Mouse (Mus musculus): ENCODE data around the gene Fsd1. TPM values are rescaled to one million over a fixed set of nuclear protein-coding genes. Genes with fewer than 3 reads are reported as not detected.

The Fsd1 gene
- total and polyA plus RNA-seq, 3 experiments = not detected

DNA sequence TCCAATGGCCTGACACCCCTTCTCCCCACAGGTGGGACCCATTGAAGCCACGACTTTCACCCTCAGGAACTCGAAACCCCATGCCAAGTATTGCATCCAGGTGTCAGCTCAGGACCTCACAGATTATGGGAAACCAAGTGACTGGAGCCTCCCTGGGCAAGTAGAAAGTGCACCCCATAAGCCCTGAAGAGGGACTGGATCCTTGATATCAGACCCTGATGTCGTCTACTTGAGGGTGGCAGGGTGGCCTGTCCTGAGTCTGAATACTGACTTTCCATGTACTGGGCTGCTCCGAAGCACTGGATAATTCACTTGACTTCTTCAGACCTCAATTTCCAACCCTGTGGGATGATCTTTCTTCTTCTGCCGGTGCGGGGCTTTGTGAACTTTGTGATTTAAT lies 29.7 kb upstream of the Fsd1 start:
- peaks cover 10% of the 10 kb centered on the region for H3K79me2 ChIP-seq (ENCODE audit: control insufficient read depth, insufficient read depth, low read length, poor library complexity)
- peaks cover 0 to 5% of the 10 kb centered on the region in 2 experiments; a peak in 1 of 4 replicates for H3K36me3 ChIP-seq (ENCODE audit: control insufficient read depth in 1 of 2, insufficient read depth in 2 of 2, low read length in 2 of 2)
- no peak overlapping the region for H3K4me3 ChIP-seq (ENCODE audit: control insufficient read depth in 1 of 2, insufficient read depth in 1 of 2, low read depth in 2 of 2, low read length in 2 of 2)
- DNase-seq (ENCODE audit: low read depth, low spot score) = no peak
- H3K27me3 ChIP-seq (ENCODE audit: control insufficient read depth in 1 of 2, insufficient read depth in 2 of 2, low read length in 2 of 2) = peaks cover 0 to 2% of the 10 kb centered on the region in 2 experiments; a peak in 2 of 4 replicates
- H3K9me3 ChIP-seq (replicated peaks; ENCODE audit: insufficient read depth, low read length) = no peaks in the 10 kb centered on the region
- H3K27ac ChIP-seq (ENCODE audit: control insufficient read depth, low read depth, low read length) = no peak overlapping the region
- TF ChIP-seq E2F4 (IDR thresholded peaks at IDR 0.05; ENCODE audit: borderline replicate concordance, low read depth, low read length) (no peak), NELFE (IDR thresholded peaks at IDR 0.05; ENCODE audit: low read depth, low read length) (no peak), POLR2AphosphoS5 (IDR thresholded peaks at IDR 0.05; ENCODE audit: borderline replicate concordance, low read depth, low read length) (no peak), CHD1 (IDR thresholded peaks at IDR 0.05; ENCODE audit: low read depth, low read length) (no peak), TAL1 (IDR thresholded peaks at IDR 0.05; ENCODE audit: low read length) (no peak), ZMIZ1 (IDR thresholded peaks at IDR 0.05; ENCODE audit: low read depth, low read length) (no peak), RAD21 (IDR thresholded peaks at IDR 0.05; ENCODE audit: low read depth, low read length) (no peak), MXI1 (IDR thresholded peaks at IDR 0.05; ENCODE audit: low read depth, low read length) (no peak), USF2 (IDR thresholded peaks at IDR 0.05; ENCODE audit: borderline replicate concordance in 1 of 2, insufficient read depth in 1 of 2, low read depth in 1 of 2, low read length in 2 of 2) (no peak), GABPA (IDR thresholded peaks at IDR 0.05; ENCODE audit: low read depth, low read length) (no peak)
- H3K9ac ChIP-seq (ENCODE audit: control insufficient read depth, low read depth, low read length, poor library complexity, severe bottlenecking) = no peak overlapping the region
- H3K4me1 ChIP-seq (ENCODE audit: control insufficient read depth in 1 of 2, insufficient read depth in 2 of 2, low read length in 2 of 2) = peaks cover 6 to 15% of the 10 kb centered on the region in 2 experiments; a peak in 3 of 4 replicates

DNA sequence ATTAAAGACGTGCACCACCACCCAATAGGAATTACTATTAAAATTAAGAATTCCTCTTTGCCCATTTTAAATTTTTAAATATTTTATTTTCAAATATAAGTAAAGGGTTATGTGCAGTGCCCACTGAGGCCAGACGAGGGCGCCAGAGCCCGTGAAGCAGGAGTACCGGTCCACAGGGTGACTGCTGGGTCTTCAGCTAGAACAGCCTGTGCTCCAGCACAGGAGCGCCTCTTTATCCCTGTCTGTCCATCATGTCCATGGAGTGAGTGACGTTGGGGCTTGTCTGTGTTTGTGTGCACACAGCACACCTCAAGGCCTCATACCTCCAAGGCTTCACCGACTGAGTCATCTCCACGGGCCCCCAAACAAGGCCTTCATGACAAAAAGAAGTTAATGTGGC lies 29.1 kb upstream of the Fsd1 start:
- DNase-seq (ENCODE audit: low read depth, low spot score) = peak; percentile 79
- H3K27me3 ChIP-seq (ENCODE audit: control insufficient read depth in 1 of 2, insufficient read depth in 2 of 2, low read length in 2 of 2) = peaks cover 0 to 1% of the 10 kb centered on the region in 2 experiments; a peak in 2 of 4 replicates
- no peak for TF ChIP-seq NELFE (IDR thresholded peaks at IDR 0.05; ENCODE audit: low read depth, low read length)
- no peak for TF ChIP-seq NRF1 (IDR thresholded peaks at IDR 0.05; ENCODE audit: insufficient read depth, low read depth, low read length, poor library complexity, severe bottlenecking)
- no peak for TF ChIP-seq MXI1 (IDR thresholded peaks at IDR 0.05; ENCODE audit: low read depth, low read length)
- no peak for TF ChIP-seq USF1 (IDR thresholded peaks at IDR 0.05; ENCODE audit: low read depth, low read length)
- TF ChIP-seq POLR2A (IDR thresholded peaks at IDR 0.05; ENCODE audit: control insufficient read depth in 1 of 2, insufficient read depth in 1 of 2, low read depth in 1 of 2, low read length in 2 of 2, poor library complexity in 1 of 2) = no peak; a peak in 1 of 4 replicates
- TF ChIP-seq SIN3A (IDR thresholded peaks at IDR 0.05; ENCODE audit: low read length) = peak; percentile 44
- TF ChIP-seq RAD21 (IDR thresholded peaks at IDR 0.05; ENCODE audit: low read depth, low read length) = peak; percentile 88
- TF ChIP-seq E2F4 (IDR thresholded peaks at IDR 0.05; ENCODE audit: borderline replicate concordance, low read depth, low read length) = no peak
- no peak for TF ChIP-seq TBP (IDR thresholded peaks at IDR 0.05; ENCODE audit: low read depth, low read length)
- peak; percentile 24; the same call in 1 of the 2 replicates for TF ChIP-seq TCF12 (IDR thresholded peaks at IDR 0.05; ENCODE audit: low read depth, low read length)
- TF ChIP-seq MAX (IDR thresholded peaks at IDR 0.05; ENCODE audit: low read length) = no peak
- TF ChIP-seq EP300 (IDR thresholded peaks at IDR 0.05; ENCODE audit: low read depth in 1 of 2, low read length in 2 of 2) = no peak
- TF ChIP-seq CTCF (IDR thresholded peaks at IDR 0.05 in 2 of 3, conservative IDR thresholded peaks at IDR 0.05 in 1 of 3; ENCODE audit: control insufficient read depth in 1 of 3, insufficient read depth in 1 of 3, low read depth in 2 of 3, low read length in 3 of 3, poor library complexity in 1 of 3, severe bottlenecking in 1 of 3) = peak; percentile 83 to 89 (median 87)
- TF ChIP-seq CHD1 (IDR thresholded peaks at IDR 0.05; ENCODE audit: low read depth, low read length) = no peak
- no peak for TF ChIP-seq ZNF384 (IDR thresholded peaks at IDR 0.05; ENCODE audit: low read depth, low read length)
- TF ChIP-seq USF2 (IDR thresholded peaks at IDR 0.05; ENCODE audit: borderline replicate concordance in 1 of 2, insufficient read depth in 1 of 2, low read depth in 1 of 2, low read length in 2 of 2) = no peak
- no peak for TF ChIP-seq MAFK (IDR thresholded peaks at IDR 0.05; ENCODE audit: borderline replicate concordance, low read depth, low read length)
- TF ChIP-seq JUND (IDR thresholded peaks at IDR 0.05; ENCODE audit: low read depth, low read length) = no peak
- TF ChIP-seq MEF2A (IDR thresholded peaks at IDR 0.05; ENCODE audit: extremely low read depth, insufficient replicate concordance, low read depth, low read length, poor library complexity, severe bottlenecking) = no peak
- peak; percentile 79 for TF ChIP-seq ZC3H11A (IDR thresholded peaks at IDR 0.05; ENCODE audit: low read depth, low read length)
- TF ChIP-seq TAL1 (IDR thresholded peaks at IDR 0.05; ENCODE audit: low read length) = no peak
- TF ChIP-seq KAT2A (conservative IDR thresholded peaks at IDR 0.05; ENCODE audit: low read depth, low read length) = no peak
- TF ChIP-seq RCOR1 (IDR thresholded peaks at IDR 0.05; ENCODE audit: low read depth, low read length) = 0 out of 2 replicates have a peak, but pooled peaks have one; percentile 21
- TF ChIP-seq UBTF (IDR thresholded peaks at IDR 0.05; ENCODE audit: borderline replicate concordance, insufficient read depth, low read depth, low read length) = no peak
- TF ChIP-seq POLR2AphosphoS2 (IDR thresholded peaks at IDR 0.05; ENCODE audit: low read length) = no peak
- TF ChIP-seq BHLHE40 (IDR thresholded peaks at IDR 0.05; ENCODE audit: borderline replicate concordance, low read depth, low read length) = 0 out of 2 replicates have a peak, but pooled peaks have one; percentile 26
- TF ChIP-seq GABPA (IDR thresholded peaks at IDR 0.05; ENCODE audit: low read depth, low read length) = no peak

More for the DNA sequence above, 29.1 kb upstream of the Fsd1 start:
- peak overlapping the region in 1 of 2 experiments; percentile 38; a peak in 1 of 4 replicates for H3K4me3 ChIP-seq (ENCODE audit: control insufficient read depth in 1 of 2, insufficient read depth in 1 of 2, low read depth in 2 of 2, low read length in 2 of 2)
- H3K27ac ChIP-seq (ENCODE audit: control insufficient read depth, low read depth, low read length) = no peak overlapping the region
- peaks cover 0 to 5% of the 10 kb centered on the region in 2 experiments; a peak in 1 of 4 replicates for H3K36me3 ChIP-seq (ENCODE audit: control insufficient read depth in 1 of 2, insufficient read depth in 2 of 2, low read length in 2 of 2)
- no peaks in the 10 kb centered on the region for H3K9me3 ChIP-seq (replicated peaks; ENCODE audit: insufficient read depth, low read length)
- no peak overlapping the region for H3K9ac ChIP-seq (ENCODE audit: control insufficient read depth, low read depth, low read length, poor library complexity, severe bottlenecking)
- peaks cover 10% of the 10 kb centered on the region for H3K79me2 ChIP-seq (ENCODE audit: control insufficient read depth, insufficient read depth, low read length, poor library complexity)
- H3K4me1 ChIP-seq (ENCODE audit: control insufficient read depth in 1 of 2, insufficient read depth in 2 of 2, low read length in 2 of 2) = peaks cover 6 to 15% of the 10 kb centered on the region in 2 experiments; a peak in 3 of 4 replicates
